7 mouse cellular contexts compared by ENCODE assay signal in genomic region chr1:134771353-134771752, GRCm38 (mm10).
A peak's percentile ranks its signal among the peaks of the same experiment; 100 is the strongest.
DNase-seq lines count a peak whose midpoint lies in the region; ATAC-seq lines count a peak whose summit lies in the region.

No protein-coding gene starts in this region.

- peaks cover 29% of the 10 kb centered on the region for H3K4me1 ChIP-seq in limb, embryonic 15.5 days

- no peak overlapping the region for H3K4me2 ChIP-seq in limb, embryonic 15.5 days

- H3K9me3 ChIP-seq in limb, embryonic 15.5 days = no peaks in the 10 kb centered on the region

- peak overlapping the region; percentile 73 for H3K27ac ChIP-seq in limb, embryonic 15.5 days

- ATAC-seq in limb, embryonic 15.5 days (ENCODE audit: insufficient number of reproducible peaks, low FRiP score, low TSS enrichment, low read depth) = 0 out of 2 replicates have a peak, but pooled peaks have one; percentile 30

- 42% methylated on average over 6 of the region's 6 CpGs for WGBS in limb, embryonic 15.5 days

- H3K9ac ChIP-seq in limb, embryonic 15.5 days = no peak overlapping the region

- no peaks in the 10 kb centered on the region for H3K27me3 ChIP-seq in limb, embryonic 15.5 days

- peak; percentile 68 for DNase-seq in urinary bladder, postnatal 25 days (ENCODE audit: low spot score)
- no peak for DNase-seq in urinary bladder, postnatal 10 days (ENCODE audit: low spot score)
- peak; percentile 73 to 84 for DNase-seq in heart, adult 9 months (ENCODE audit: low spot score in 2 of 2)
- no peak for DNase-seq in thymus, postnatal 10 days (ENCODE audit: low spot score in 2 of 2)
- DNase-seq in ovary, adult 18-20 months (ENCODE audit: low spot score) = no peak
- no peak for DNase-seq in adrenal gland, adult 18-20 months (ENCODE audit: low spot score in 2 of 2)

- H3K4me3 ChIP-seq in limb, embryonic 15.5 days = no peak overlapping the region

- H3K36me3 ChIP-seq in limb, embryonic 15.5 days = peaks cover 14% of the 10 kb centered on the region

Comparison
In these comparisons a context has a peak if more than half of its experiments do, and no peak if none do; other contexts are left out.
1. DNase-seq: peak in urinary bladder, postnatal 25 days (single experiment) and heart, adult 9 months (2 of 2); none in urinary bladder, postnatal 10 days (single experiment), thymus, postnatal 10 days (0 of 2), ovary, adult 18-20 months (single experiment) and adrenal gland, adult 18-20 months (0 of 2).